Mouse (Mus musculus): ENCODE results near the gene Lbhd1. TPM values are rescaled to one million over a fixed set of nuclear protein-coding genes. Genes with fewer than 3 reads are reported as not detected.
A peak's percentile ranks its signal among the peaks of the same experiment; 100 is the strongest.

The Lbhd1 gene
- polyA plus RNA-seq, 1 experiment from 2014 or later = 67.6 TPM

DNA sequence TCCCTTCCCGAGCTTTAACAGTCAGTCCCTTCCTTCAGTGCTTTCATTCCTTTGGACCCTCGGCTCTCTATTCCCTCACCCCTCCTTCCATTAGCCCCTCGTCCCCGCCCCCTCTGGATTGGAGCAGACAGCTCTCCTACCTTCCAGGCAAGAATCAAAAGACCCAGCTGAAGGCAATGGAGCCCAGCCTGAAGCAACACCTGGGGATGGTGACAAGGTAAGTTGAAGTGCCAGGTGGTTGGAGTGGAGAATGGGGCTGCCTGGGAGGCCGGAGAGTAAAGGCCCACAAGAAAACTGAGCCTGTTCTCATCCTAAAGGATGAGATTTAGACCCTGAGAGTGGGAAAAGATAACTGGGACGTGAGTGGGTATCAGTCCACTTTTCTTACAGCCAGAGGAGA lies 25.0 kb downstream of the Lbhd1 start:
- no peak for DNase-seq (ENCODE audit: low spot score)

DNA sequence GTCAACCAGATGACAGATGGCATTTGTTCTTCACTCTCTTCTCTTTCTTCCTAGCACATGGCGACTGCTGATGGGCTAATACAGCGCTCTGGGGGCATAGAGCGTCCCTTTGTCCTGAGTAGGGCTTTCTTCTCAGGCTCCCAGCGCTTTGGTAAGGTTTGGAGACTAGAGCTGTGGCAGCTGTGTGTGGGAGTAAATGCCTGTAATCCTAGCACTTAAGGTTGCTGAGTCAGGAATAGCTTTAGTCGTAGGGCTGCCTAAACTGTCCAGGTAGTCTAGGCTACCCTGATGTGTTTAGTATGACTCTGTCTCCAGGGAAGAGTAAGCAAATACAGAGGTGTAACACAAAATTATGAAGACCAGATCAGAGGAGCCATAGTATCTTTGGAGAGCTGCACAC lies 28.3 kb downstream of the Lbhd1 start:
- DNase-seq (ENCODE audit: low spot score) = no peak

DNA sequence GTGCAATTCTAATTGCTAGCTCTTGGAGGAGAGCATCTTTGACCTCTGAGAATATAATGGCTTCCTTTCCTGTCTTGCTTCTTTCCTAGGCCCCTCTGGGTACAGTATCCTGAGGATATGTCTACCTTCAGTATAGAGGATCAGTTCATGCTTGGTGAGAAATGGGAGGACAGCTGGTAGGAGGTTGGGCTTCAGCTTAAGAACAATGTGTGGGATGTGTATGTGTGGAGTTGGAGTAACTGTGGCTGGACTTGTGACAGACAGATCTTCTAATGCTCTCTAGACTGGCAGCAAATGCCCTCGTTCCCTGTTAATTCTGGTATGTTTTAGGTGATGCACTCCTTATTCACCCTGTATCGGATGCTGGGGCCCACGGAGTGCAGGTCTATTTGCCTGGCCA lies 30.7 kb downstream of the Lbhd1 start:
- no peak for DNase-seq (ENCODE audit: low spot score)

DNA sequence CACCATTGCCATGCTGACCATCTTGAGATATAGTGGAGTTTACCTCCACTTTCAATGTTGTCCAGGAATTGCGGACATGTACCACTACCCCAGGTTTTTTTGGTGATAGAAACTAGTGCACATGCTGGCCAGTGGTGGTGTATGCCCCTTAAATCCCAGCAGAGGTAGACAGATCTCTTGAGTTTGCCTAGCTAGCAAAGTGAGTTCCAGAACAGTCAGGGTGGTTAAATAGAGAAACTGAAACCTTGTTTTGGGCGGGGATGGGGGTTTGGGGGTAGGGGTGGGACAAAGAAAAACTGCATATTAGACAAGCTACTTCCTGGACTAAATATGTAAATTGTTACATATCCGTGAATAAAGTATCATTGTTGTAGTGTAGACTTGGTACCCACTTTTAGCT lies 35.5 kb downstream of the Lbhd1 start:
- DNase-seq (ENCODE audit: low spot score) = no peak

DNA sequence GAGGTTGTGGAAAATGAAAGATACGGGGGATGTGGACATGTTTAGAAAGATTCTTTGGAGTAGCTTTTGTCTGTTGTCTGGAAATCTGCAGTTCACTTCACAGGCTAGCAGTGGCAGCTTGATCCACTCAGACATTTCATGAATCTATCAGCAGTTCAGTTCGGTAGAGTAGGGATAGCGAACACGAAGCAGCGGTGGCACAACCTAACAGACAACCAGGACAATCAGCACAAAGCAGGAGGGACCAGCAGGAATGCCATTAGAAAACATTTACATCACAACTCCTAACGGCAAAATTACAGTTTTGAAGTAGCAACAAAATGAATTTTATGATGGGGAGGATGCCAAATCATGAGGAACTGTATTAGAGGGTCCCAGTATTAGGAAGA lies 36.1 kb downstream of the Lbhd1 start:
- no peak for DNase-seq (ENCODE audit: low spot score)

DNA sequence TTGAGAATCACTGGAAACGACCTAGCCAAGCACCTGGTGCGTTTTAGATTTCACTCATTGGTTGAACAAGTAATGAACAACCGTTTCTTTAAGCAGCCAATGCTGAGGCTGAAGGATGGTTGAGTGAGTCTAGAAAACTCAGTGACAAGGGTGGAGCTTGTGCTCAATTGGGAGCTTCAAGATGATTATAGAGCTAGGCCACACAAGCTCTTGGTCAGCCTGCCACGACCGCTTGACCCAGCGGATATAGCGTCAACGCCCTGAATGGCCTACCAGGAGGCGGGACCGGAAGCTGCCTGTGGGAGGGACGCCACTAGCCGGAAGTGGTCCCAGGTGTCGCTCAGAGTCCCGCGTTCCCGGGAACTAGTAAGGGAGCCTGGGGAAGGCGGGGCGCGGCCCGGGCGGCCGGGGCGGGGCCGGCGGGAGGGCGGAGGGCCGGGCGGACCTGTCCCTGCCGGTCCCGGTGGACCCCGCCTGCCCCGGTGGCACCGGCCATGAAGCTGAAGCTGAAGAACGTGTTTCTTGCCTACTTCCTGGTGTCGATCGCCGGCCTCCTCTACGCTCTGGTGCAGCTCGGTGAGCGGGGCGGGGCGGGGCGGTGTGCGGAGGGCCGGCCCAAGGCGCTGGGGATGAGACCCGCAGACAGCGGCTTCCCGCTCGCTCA lies 36.7 kb downstream of the Lbhd1 start, which contains the start of gene B3gat3:
TSS of gene B3gat3 (plus strand) at position 302 of the 664 bp plus-strand sequence.
- DNase-seq (ENCODE audit: low spot score) = peak; percentile 77

DNA sequence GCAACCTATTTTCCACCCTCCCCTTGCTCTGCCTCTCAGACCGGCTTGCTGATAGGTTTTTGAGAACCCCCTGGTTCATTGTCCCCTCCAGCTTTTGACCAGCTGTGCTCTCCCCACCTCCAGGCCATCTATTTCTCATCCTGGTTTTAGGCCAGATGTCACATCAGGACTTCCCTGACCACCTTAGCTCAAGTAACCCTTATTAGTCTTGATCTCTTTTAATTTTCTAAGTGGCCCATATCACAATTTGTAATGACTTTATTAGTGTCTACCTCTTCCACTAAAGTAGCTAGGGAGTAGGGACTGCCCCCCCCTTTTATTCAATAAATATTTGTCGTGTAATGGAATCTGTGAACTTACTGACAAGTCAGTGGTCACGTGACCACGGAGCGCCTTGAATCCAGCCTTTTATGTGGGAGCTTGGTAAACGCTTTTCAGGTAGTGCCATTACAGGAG lies 37.3 kb downstream of the Lbhd1 start:
- peak; percentile 61 for DNase-seq (ENCODE audit: low spot score)

DNA sequence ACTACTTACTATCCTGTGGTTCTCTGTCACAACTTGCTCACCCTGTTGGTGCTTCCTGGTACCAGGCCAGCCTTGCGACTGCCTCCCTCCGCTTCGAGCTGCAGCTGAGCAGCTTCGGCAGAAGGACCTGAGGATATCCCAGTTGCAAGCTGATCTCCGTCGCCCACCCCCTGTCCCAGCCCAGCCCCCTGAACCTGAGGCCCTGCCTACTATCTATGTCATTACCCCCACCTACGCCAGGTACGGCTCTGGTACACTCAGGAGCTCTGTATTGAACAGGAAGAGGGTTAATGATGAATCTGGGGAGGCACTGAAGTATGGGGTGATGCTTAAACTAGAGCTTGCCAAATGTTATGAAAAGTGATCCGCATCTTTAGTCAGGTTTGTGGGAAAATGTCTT lies 38.2 kb downstream of the Lbhd1 start:
- DNase-seq (ENCODE audit: low spot score) = no peak

DNA sequence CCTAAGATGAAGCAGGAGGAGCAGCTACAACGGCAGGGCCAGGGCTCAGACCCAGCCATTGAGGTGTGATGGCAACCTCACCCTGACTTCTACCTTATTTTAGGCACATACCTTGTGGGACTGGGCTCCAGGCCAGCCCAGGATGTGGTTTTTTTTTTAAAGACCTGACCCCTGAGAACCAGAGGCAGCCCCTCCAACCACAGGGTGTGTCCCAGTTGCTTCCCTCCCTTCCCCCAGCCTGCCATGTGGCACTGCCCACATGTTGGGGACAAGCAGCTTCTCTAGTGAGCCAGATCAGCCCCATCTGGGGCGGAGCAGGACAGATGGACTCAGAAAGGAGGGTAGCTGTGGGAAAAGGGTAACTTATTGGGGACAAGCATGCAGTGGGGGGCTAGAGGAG lies 43.2 kb downstream of the Lbhd1 start:
- no peak for DNase-seq (ENCODE audit: low spot score)

DNA sequence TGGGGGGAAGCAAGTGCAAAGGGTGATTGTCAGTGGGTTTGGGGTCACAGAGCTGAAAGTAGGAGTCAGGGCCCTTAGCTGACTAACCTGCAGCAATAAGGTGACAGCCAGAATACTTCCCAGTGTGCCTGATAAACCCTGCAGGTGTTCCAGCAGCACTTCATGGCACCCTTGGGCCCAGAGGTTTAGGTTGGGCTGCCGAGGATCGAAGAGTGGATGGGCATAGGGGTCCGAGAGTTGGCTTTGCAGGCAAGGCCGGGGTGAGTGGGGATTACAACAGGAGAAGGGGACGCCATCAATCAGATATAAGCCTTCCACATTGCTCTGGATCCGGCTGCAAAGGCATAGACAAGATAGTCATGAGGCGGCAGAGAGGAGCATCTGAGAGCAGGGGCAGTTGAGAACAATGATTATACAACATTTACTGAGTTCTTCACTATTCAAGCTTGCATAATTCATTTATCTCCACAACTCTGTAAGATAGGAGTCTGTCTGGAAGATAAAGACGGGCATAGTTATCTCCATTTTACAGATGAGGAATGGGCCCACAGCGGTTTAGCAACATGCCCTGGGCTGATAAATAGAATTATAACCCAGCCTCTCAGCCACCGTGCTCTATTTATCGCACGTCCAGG lies 44.5 kb downstream of the Lbhd1 start:
- DNase-seq (ENCODE audit: low spot score) = no peak

DNA sequence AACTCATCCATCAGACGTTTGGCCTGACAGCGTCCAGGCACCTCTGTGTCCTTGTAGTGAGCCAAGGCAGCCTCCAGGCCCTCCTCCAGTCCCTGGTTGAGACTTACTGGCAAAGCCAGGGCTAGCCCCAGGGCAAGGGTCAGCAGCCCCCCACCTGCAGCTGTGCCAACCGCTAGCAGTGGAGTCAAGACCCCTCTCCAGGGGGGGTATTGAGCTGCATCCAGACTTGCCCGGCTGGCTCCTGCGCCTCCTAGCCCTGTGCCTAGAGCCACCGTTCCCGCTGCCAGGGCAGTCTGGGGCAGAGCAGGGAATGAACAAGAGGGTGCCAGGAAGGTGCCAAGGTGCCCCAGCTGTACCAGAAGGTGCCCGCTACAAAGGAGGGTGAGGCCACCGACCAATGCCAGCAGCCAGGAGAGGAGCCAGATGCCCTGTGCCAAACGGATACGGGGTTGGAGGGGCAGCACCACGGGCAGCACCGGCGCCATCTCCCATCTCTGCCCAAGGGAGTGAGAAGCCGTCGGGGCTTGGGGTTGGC lies 45.2 kb downstream of the Lbhd1 start:
- DNase-seq (ENCODE audit: low spot score) = no peak

DNA sequence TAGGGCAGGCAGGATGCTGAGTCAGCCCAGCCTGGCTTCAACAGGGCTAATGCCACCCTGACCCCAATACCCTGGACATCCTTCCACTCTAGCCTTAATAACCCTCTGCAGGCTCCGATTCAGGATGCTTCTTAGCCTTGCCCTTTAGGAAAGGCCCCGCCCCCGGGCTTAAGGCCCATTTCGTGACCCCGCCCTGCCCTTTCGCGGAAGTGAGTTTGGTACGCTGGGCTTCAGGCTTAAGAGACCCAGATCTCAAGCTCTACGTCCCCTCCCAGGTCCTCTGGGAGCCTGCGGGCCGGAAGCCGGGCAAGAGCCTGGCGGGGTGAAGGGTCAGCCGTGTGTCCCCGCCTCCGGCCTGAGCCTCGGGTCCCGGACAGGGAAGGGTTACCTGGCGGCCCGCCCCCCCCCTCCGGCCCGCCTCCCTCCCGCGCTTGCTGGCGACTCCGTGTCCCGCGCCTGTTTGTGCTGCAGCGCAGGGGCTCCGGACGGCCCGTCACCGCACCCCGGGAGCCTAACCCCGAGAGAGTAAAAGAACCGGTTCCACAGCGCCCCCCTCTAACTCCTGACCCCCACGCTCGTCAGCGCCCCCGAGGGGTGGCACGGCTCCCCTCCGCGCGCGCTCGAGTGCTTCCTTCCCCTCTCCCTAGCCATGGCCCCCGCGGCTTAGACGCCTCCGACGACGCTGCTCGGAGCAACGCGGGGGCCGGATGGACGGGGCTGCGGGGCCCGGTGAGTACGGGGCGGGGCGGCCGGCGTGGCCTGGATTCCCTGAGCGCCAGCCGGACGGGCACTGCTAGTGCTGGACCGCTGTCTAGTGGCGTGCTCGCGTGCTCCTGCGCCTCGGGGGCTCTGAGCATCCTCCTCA lies 45.9 kb downstream of the Lbhd1 start, which contains the start of the genes Rom1 and Eml3:
TSS of gene Rom1 (minus strand) at position 133 of the 865 bp plus-strand sequence.
TSS of gene Eml3 (plus strand) at position 329 of the 865 bp plus-strand sequence.
- DNase-seq (ENCODE audit: low spot score) = peak; percentile 87

DNA sequence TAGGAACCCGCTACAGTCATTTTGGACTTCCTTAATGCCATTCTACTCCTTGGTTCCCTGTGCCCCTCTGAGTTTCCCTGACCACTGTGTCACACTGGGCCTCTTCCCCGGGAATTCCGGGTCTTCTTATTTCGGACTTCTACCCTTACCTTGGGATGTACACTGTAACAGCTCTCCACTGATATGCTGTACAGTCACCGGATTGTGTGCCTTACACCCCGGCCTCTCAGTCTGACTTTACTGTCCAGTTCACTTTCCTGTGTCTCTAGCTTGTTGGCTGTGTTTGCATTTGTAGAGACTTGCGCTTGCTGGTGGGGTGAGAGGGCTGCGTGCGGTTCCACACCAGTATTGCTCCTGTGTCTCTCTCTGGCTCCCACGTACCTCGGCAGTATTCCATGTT lies 46.6 kb downstream of the Lbhd1 start:
- no peak for DNase-seq (ENCODE audit: low spot score)

DNA sequence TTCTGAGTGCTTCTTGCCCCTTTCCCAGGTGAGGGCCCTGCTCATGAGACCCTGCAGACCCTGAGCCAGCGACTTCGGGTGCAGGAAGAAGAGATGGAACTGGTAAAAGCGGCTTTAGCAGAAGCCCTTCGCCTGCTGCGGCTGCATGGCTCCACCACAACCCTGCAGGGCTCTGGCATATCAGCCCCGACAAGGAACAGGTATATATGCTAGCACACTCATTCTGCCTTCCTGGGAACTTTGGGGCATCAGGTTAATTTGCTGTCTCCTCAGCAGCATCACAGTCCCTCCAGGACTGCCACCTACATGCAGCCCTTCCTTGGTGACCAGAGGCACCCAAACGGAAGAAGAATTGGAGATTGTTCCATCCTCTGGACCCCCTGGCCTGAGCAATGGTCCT lies 47.2 kb downstream of the Lbhd1 start:
- no peak for DNase-seq (ENCODE audit: low spot score)

DNA sequence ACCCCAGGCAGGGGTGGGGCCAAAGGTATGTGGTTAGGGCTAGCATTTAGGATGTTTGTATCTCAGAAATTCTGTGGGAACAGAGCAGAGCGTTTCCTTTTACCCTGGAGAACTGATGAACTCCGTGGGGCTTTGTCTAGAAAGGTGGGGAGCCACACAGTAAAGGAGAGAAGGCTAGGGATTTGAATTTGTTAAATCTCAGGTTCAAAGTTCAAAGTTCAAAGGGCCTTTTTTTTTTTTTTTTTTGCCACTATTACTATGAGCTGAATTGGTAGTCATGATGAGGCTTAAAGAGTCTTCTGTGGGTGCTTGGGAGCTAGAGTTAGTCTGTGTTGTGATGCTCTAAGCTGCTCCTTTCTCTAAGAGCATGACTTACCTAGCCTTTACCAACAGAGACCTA lies 53.2 kb downstream of the Lbhd1 start:
- DNase-seq (ENCODE audit: low spot score) = no peak

DNA sequence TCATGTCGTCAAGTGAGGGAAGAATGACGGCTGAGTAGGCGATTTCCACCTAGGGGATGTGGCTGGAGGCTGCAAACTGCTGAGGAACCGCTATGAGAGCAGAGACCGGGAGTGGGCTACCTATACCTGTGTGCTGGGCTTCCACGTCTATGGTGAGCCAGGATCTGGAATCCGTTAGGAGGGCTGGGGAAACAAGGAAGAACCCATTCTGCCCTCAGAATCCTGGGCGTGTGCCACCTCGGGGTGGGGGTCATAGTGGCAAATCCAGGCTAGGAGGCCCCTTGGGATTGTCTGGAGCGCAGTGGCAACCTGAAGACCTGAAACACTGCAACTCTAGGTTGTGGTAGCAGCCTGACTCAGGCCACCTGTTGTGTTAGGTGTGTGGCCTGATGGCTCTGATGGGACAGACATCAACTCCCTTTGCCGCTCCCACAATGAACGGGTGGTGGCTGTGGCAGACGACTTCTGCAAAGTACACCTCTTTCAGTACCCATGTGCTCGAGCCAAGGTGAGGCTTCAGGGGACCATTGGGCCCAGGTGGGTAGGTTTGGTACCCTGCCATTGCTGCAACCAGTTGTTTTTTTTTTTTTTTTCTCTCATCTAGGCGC lies 57.1 kb downstream of the Lbhd1 start:
- DNase-seq (ENCODE audit: low spot score) = no peak

DNA sequence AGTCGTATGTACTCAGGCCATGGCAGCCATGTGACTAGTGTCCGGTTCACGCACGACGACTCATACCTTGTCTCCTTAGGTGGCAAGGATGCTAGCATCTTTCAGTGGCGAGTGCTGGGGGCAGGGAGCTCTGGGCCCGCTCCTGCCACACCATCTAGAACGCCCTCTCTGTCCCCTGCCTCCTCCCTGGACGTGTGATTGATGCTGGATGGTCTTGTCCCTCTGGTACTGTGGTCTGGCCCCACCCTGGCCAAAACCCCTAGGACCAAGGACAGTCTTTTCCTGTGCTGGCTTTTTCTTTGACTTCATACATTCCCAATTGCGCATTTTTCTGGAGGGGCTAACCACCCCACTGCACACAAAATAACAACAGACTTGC lies 57.6 kb downstream of the Lbhd1 start:
- no peak for DNase-seq (ENCODE audit: low spot score)

DNA sequence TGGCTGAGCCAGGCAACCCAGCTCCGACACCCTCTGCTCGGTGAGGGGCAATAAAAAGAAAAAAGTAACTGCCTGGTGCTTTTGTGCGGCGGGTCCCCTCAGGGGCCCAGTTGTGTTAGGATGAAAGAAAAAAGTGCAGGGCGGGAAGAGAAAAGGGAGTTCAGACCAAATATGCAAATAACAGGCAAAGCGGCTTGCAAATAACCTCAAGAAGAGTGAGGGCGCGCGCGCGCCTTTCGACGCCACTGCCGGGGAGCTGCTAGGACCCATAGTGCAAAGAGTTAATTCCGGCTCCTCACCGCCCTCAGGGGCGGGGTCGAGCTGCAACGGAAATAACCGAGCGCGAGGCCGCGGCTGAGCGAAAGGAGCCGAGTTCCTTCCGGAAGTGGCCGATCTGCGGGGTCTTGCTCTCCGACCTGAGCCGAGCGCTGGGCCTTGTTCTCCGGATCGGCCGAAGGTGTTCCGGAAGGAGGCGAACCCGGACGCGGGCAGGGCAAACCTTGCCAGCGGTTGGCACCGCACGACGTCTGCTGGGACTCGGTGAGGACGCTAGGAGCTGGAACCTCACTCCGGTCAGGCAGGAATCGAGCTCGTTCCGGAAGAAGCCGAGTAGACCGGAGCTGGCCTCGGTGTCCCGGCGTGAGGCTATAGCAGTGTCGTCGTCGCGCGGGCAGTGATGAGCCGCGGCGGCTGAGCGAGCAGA lies 58.1 kb downstream of the Lbhd1 start, which contains the start of gene Mta2:
TSS of gene Mta2 (plus strand) at position 361 of the 703 bp plus-strand sequence.
- peak; percentile 100 for DNase-seq (ENCODE audit: low spot score)
